Mouse (Mus musculus): Measurements from ENCODE around the gene Manba.
A peak's percentile ranks its signal among the peaks of the same experiment; 100 is the strongest.

Manba gene

GRCm38 (mm10) chr3:135582246-135582645 is 96.8 kb downstream of the Manba start:
- no peak for DNase-seq (ENCODE audit: low read depth)

GRCm38 (mm10) chr3:135585482-135585881 is 100.1 kb downstream of the Manba start:
- no peak for DNase-seq (ENCODE audit: low read depth)

- no peak for DNase-seq (ENCODE audit: low read depth)
Measured at GRCm38 (mm10) chr3:135586060-135586459, 100.6 kb downstream of the Manba start.

DNA sequence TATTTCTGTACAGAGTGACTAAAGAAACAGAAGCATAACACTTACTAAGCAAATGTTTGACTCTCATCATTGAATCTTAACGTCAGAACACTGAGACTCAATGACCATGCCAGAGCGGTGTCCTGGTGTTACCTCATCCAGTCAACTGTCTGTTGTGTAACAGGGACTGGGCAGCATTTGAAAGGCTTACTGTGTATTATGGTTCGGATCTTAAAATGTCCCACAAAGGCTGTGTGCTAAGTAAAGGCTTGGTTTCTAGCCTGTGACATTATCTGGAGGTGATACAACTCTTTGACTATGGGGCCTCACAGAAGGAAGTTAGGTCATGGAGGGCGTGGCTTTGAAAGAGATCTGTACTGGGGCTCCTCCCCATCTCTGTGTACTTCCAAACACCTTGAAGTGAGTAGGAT is 101.1 kb downstream of the Manba start:
- DNase-seq (ENCODE audit: low read depth) = peak; percentile 31

- peak; percentile 63 for DNase-seq (ENCODE audit: low read depth)
Measured at GRCm38 (mm10) chr3:135590471-135590870, 105.1 kb downstream of the Manba start.

- no peak for DNase-seq (ENCODE audit: low read depth)
Measured at GRCm38 (mm10) chr3:135591376-135591775, 106.0 kb downstream of the Manba start.

DNA sequence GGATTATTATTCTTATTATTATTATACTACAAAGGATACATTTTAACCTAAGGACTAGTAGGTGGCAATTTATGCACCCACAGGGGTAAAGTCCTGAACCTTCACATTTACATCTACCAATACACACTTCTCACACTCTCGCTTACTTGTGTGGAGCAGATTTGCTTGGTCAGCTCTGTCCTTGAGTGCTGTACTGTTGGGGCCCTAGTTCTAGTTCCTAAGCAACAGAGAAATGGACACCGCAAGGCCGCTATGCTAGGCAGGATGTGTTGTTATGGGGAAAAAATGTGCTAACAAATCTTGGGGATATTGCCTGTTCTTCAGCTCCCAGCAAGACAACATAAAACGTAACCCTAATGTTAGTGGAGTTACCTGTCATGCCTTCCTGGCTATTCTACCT is 106.6 kb downstream of the Manba start:
- no peak for DNase-seq (ENCODE audit: low read depth)

- peak; percentile 84 for DNase-seq (ENCODE audit: low read depth)
Measured at GRCm38 (mm10) chr3:135594238-135594917, 109.0 kb downstream of the Manba start.

DNA sequence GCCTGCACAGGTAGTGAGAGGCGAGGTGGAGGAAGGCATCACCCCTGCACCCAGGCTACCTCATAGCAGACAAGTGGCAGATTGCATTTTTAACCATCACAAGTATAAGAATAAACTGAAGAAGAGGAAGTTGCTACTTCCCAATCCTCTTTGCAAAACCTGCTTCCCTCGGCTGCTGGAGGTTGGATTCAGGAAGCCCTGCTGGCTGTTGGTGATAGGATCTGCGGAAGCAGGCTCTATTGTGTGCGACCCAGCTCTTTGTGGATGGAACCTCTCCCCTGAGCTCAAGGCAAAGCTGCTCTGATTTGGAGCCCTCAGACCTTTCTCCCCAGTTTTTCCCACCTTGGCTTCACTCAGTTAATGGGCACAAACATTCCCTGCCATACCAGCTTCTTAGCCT is 111.6 kb downstream of the Manba start:
- no peak for DNase-seq (ENCODE audit: low read depth)

DNA sequence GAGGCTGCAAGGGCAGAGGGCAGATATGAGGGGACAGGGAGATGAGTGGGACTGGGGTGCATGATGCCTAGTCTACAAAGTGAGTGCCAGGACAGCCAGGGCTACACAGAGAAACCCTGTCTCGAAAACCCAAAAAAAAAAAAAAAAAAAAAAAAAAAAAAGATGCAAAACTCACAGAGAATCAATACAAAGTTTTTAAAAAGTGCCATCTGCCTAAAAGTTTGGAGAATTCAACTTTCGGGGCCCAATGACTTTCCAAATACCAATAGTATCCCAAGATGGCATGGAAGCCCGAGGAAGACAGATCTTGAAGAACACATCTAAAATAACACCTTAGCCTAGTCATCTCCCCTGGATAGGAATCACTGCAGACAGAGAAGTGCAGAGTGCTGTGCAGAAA is 112.9 kb downstream of the Manba start:
- no peak for DNase-seq (ENCODE audit: low read depth)

DNA sequence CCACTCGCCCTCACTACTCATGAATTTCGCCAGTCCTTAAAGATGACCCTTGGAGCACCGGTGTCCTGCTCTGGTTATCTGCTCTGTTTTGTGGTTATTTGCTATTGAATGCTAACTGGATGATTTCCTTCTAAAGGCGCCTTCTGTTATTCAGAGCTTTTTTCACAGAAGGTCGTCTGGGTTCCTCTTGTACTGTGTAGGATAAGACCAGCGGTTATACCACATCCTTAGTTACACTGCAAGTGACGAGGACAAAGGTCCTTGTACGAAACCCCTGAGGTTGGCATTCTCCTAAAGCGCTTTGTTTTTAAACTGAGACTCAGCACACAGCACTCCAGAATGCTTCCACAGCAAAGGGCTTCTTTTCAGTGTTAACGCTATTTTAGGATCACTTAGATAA is 117.3 kb downstream of the Manba start:
- DNase-seq (ENCODE audit: low read depth) = peak; percentile 70

GRCm38 (mm10) chr3:135604626-135605417 is 119.4 kb downstream of the Manba start:
- DNase-seq (ENCODE audit: low read depth) = peak; percentile 72

DNA sequence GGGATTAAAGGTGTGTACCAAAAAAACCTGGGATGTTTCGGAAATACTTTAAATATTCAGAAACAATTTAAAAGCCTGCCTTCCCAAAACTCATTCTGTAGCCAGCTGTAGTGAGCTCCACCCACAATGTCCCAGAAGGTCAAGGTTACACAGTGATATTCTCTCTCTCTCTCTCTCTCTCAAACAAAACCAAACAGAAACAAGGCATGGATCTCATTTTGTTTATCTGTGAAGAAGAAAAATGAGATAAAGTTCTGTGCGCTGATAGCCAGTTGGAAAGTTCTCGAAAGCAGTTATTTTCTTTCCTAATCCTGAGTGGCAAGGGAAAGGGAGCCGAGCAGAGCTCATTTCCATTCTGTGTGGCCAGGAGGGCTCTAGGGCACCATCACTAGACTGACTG is 120.1 kb downstream of the Manba start:
- no peak for DNase-seq (ENCODE audit: low read depth)

- no peak for DNase-seq (ENCODE audit: low read depth)
Measured at GRCm38 (mm10) chr3:135606592-135606991, 121.2 kb downstream of the Manba start.

- DNase-seq (ENCODE audit: low read depth) = peak; percentile 64
Measured at GRCm38 (mm10) chr3:135607021-135607420, 121.6 kb downstream of the Manba start.

DNA sequence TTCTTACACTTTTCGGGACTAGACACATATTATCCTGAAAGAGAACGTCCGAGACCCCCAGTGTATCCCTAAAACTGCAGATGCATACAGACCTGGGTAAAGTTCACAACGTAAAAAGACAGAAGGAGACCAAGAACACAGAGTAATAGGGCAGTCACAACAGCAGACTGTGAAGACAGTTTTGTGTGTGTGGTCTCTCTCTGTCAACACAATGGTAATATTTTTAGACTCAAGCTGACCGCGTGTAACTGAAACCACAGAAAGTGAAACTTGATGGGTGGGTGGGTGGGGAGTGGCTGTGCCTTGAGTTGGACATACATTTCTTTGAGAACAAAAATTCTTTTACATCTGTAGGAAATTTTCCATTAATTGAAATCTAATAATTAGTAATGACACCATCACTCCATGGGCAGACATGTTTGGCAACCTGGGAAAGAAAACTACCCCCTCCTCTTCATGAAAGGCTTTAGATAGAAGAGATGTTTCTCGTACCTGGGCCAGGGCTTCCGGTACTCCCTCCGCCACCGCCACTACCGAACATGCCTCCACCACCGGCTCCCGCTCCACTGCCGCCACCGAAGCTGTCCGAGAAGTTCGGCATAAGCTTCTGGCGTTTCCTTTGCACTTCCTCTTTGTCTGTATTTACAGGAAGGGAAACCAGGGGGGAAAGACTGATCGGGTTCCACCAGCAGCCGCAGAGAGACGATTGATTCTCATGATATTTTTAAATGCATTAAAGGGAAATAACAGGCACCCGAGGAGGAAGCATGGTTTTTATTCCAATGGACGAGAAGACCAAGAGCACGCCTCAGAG is 122.5 kb downstream of the Manba start:
- peak; percentile 63 for DNase-seq (ENCODE audit: low read depth)

DNA sequence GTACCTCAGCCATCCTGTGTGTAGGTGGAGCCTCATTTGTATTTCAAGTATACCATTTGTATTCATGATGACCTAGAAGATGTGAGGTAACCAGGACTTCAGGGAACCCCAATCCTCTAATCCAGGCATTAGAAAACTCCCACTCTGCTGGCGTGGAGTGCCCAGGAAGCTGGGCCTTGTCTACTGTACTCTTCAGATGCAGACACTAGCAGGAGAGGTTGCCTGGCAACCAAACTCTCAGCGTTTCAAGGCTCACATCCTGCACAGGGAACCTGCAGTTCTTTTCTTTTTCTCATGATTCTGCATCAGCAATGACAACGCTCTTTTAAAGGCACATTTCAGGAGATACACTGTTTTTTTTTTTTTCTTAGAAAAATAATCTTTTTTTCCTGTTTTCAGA is 124.8 kb downstream of the Manba start:
- DNase-seq (ENCODE audit: low read depth) = peak; percentile 64

GRCm38 (mm10) chr3:135614376-135614775 is 129.0 kb downstream of the Manba start:
- no peak for DNase-seq (ENCODE audit: low read depth)

DNA sequence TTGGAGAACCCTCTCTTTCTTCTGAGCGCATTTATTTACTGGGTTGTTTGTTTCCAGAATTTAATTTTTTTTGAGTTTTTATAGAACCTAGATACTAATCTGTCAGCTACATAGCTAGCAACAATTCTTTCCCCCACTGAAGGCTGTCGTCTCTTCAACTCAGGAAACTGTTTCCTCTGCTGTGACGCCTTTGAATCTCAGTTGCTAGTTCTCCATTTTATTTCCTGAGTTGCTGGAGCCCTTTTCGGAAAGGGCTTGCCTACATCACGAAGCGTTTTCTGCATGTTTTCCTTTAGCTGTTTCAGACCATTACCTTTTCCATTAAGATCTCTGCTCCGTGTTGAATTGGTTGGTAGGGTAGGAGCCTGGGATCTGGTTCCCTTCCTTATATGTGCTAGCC is 131.3 kb downstream of the Manba start:
- no peak for DNase-seq (ENCODE audit: low read depth)

Measured in induced T-regulatory cell, adult 2 months (primary cell).